Mouse (Mus musculus): Measurements from ENCODE around the gene Vipr2. TPM values are rescaled to one million over a fixed set of nuclear protein-coding genes. Genes with fewer than 3 reads are reported as not detected.

The Vipr2 gene
- polyA plus RNA-seq, 1 experiment from 2014 or later, result 2.7 TPM

DNA sequence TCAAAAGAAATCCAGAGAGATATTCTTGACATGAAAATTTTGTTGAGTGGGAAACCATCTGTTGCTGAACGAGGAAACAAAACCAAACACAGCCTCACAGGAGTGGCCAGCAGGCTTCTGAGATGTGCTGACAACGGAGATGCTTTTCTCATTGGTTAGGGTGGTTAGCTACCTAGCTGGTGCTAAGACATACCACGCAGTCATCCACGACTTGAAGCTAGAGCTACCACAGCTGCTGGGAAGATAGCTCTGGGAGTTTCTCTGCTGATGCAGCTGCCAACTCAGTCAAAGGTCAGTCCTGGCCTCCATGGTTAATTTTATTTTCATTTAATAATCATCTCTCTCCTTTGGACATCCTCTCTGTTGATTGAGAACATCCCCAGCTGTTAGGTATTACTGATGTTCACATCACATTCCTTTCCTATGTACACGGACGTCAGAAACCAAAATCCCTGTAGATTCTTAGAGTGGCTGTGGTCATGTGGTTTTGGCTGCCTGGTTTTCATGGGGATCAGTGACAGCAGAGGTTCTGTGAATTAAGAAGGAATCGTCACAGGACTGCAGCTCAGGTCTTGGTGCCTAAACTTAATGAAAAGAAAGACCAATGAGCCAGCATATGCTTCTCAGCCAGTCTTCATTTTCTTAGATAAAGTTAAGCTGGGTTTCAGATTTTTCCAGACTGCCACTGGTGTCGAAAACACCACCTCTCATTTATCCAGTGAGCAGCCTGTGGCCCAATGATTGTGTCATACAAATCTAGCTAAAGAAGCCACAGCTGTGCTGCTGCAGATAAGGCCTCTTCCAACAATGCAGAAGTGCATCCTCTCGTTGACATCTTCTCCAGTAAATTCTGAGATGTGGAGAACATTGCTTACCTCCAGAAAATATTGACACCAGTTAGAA, 32.2 kb downstream of the Vipr2 start:
- H3K4me3 ChIP-seq, result no peak overlapping the region
- ATAC-seq (ENCODE audit: insufficient number of reproducible peaks, low FRiP score, low TSS enrichment, low read depth), result no peak
- H3K9me3 ChIP-seq, result no peaks in the 10 kb centered on the region
- no peak overlapping the region for H3K9ac ChIP-seq
- H3K4me1 ChIP-seq, result no peaks in the 10 kb centered on the region
- H3K27ac ChIP-seq, result no peak overlapping the region
- 70% methylated on average over 9 of the region's 9 CpGs for WGBS
- no peak overlapping the region for H3K4me2 ChIP-seq
- H3K27me3 ChIP-seq, result no peaks in the 10 kb centered on the region
- H3K36me3 ChIP-seq, result no peaks in the 10 kb centered on the region

DNA sequence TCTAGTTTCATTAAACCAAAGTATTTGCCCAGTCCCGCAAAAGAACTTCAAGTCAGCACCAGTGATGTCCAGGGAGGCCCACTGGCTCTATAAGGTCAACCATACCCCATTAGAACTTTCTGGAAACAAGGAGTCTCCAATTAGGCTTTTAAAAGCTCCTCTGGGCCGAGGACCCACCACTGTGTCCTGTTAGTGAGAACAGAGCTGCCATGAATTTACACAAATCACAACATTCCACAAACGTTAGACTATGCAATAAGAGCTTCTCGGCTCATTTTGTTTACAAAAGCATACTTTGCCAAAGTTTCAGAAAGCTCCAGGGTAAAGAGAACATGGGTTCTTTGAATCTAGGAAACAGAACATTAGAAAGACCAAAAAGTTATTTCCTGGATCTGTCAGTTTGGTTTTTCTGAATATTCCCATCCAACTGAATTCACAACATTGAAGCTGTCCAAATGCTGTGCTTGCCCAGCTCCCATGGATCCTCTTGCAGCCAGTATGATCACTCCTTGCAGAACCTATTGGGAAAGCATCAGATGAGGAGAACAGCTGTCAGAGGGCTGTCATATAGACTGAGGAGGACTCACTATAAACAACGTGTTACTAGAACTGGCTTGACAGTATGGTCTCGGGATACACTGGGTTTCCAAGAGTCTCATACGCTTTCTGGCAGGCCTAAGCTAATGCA, 33.6 kb downstream of the Vipr2 start:
- no peak overlapping the region for H3K4me2 ChIP-seq
- no peak for ATAC-seq (ENCODE audit: insufficient number of reproducible peaks, low FRiP score, low TSS enrichment, low read depth)
- H3K9me3 ChIP-seq, result no peaks in the 10 kb centered on the region
- H3K4me3 ChIP-seq, result no peak overlapping the region
- H3K9ac ChIP-seq, result no peak overlapping the region
- H3K27ac ChIP-seq, result no peak overlapping the region
- no peaks in the 10 kb centered on the region for H3K27me3 ChIP-seq
- no peaks in the 10 kb centered on the region for H3K36me3 ChIP-seq
- 71% methylated on average over 7 of the region's 7 CpGs for WGBS
- H3K4me1 ChIP-seq, result no peaks in the 10 kb centered on the region

GRCm38 (mm10) chr12:116115781-116116180, 38.3 kb downstream of the Vipr2 start:
- no peaks in the 10 kb centered on the region for H3K9me3 ChIP-seq
- H3K4me2 ChIP-seq, result no peak overlapping the region
- H3K27me3 ChIP-seq, result no peaks in the 10 kb centered on the region
- no peak overlapping the region for H3K4me3 ChIP-seq
- no peak for ATAC-seq (ENCODE audit: insufficient number of reproducible peaks, low FRiP score, low TSS enrichment, low read depth)
- no peaks in the 10 kb centered on the region for H3K36me3 ChIP-seq
- H3K4me1 ChIP-seq, result no peaks in the 10 kb centered on the region
- H3K9ac ChIP-seq, result no peak overlapping the region
- WGBS, result 80% methylated on average over 2 of the region's 2 CpGs
- no peak overlapping the region for H3K27ac ChIP-seq

- Histone ChIP-seq H3K27ac (no peak overlapping the region), H3K4me3 (no peak overlapping the region), H3K4me2 (no peak overlapping the region), H3K4me1 (no peaks in the 10 kb centered on the region), H3K36me3 (no peaks in the 10 kb centered on the region), H3K27me3 (no peaks in the 10 kb centered on the region), H3K9ac (no peak overlapping the region), H3K9me3 (no peaks in the 10 kb centered on the region)
- no peak for ATAC-seq (ENCODE audit: insufficient number of reproducible peaks, low FRiP score, low TSS enrichment, low read depth)
- WGBS, result 88% methylated on average over 5 of the region's 5 CpGs
Observed at GRCm38 (mm10) chr12:116116455-116116854, 38.9 kb downstream of the Vipr2 start.

GRCm38 (mm10) chr12:116117352-116117929, 39.9 kb downstream of the Vipr2 start:
- Histone ChIP-seq H3K4me1 (no peaks in the 10 kb centered on the region), H3K9me3 (no peaks in the 10 kb centered on the region), H3K36me3 (no peaks in the 10 kb centered on the region), H3K4me3 (no peak overlapping the region), H3K27ac (no peak overlapping the region), H3K9ac (no peak overlapping the region), H3K27me3 (no peaks in the 10 kb centered on the region), H3K4me2 (no peak overlapping the region)
- no peak for ATAC-seq (ENCODE audit: insufficient number of reproducible peaks, low FRiP score, low TSS enrichment, low read depth)
- 74% methylated on average over 5 of the region's 5 CpGs for WGBS

GRCm38 (mm10) chr12:116119001-116119400, 41.5 kb downstream of the Vipr2 start:
- ATAC-seq (ENCODE audit: insufficient number of reproducible peaks, low FRiP score, low TSS enrichment, low read depth), result no peak
- no peak overlapping the region for H3K27ac ChIP-seq
- H3K4me3 ChIP-seq, result no peak overlapping the region
- WGBS, result 84% methylated on average over 3 of the region's 3 CpGs
- no peaks in the 10 kb centered on the region for H3K9me3 ChIP-seq
- H3K4me2 ChIP-seq, result no peak overlapping the region
- no peak overlapping the region for H3K9ac ChIP-seq
- no peaks in the 10 kb centered on the region for H3K4me1 ChIP-seq
- H3K36me3 ChIP-seq, result no peaks in the 10 kb centered on the region
- H3K27me3 ChIP-seq, result no peaks in the 10 kb centered on the region

- no peak overlapping the region for H3K27ac ChIP-seq
- no peak overlapping the region for H3K9ac ChIP-seq
- ATAC-seq (ENCODE audit: insufficient number of reproducible peaks, low FRiP score, low TSS enrichment, low read depth), result no peak
- 69% methylated on average over 3 of the region's 3 CpGs for WGBS
- H3K4me3 ChIP-seq, result no peak overlapping the region
- no peaks in the 10 kb centered on the region for H3K27me3 ChIP-seq
- H3K4me1 ChIP-seq, result no peaks in the 10 kb centered on the region
- no peaks in the 10 kb centered on the region for H3K9me3 ChIP-seq
- H3K36me3 ChIP-seq, result no peaks in the 10 kb centered on the region
- H3K4me2 ChIP-seq, result no peak overlapping the region
Observed at GRCm38 (mm10) chr12:116123786-116124185, 46.3 kb downstream of the Vipr2 start.

- peak; percentile 35; the same call in 1 of the 2 replicates for ATAC-seq (ENCODE audit: insufficient number of reproducible peaks, low FRiP score, low TSS enrichment, low read depth)
- no peak overlapping the region for H3K9ac ChIP-seq
- H3K4me2 ChIP-seq, result no peak overlapping the region
- 30% methylated on average over 7 of the region's 7 CpGs for WGBS
- no peaks in the 10 kb centered on the region for H3K9me3 ChIP-seq
- no peak overlapping the region for H3K27ac ChIP-seq
- no peak overlapping the region for H3K4me3 ChIP-seq
- H3K36me3 ChIP-seq, result no peaks in the 10 kb centered on the region
- H3K27me3 ChIP-seq, result no peaks in the 10 kb centered on the region
- H3K4me1 ChIP-seq, result 0 out of 2 replicates have a peak, but pooled peaks cover 4% of the 10 kb centered on the region
Observed at GRCm38 (mm10) chr12:116130936-116131335, 53.4 kb downstream of the Vipr2 start.

DNA sequence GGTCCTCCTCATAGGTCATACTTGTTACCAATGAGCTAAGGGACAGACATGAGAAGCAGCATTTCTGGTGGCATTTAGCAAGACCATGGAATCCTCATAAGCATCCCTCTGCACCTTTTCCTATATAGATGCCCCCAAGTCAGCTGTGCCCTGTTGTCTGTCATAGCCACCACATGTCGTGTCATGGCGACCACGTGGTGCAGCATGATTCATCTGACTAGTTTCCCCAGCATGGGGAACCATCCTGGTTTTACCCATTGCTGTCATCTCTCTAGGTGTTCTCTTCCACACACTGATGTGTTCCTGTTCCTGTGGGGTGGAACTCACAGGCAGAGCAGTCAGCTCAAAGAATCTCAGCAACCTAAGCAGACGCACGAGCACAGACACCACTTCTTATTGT, 55.4 kb downstream of the Vipr2 start:
- 0 out of 2 replicates have a peak, but pooled peaks cover 4% of the 10 kb centered on the region for H3K4me1 ChIP-seq
- WGBS, result 87% methylated on average over 5 of the region's 5 CpGs
- no peaks in the 10 kb centered on the region for H3K36me3 ChIP-seq
- H3K27ac ChIP-seq, result no peak overlapping the region
- H3K4me3 ChIP-seq, result no peak overlapping the region
- H3K9ac ChIP-seq, result no peak overlapping the region
- H3K9me3 ChIP-seq, result no peaks in the 10 kb centered on the region
- ATAC-seq (ENCODE audit: insufficient number of reproducible peaks, low FRiP score, low TSS enrichment, low read depth), result no peak
- no peak overlapping the region for H3K4me2 ChIP-seq
- no peaks in the 10 kb centered on the region for H3K27me3 ChIP-seq

GRCm38 (mm10) chr12:116135906-116136305, 58.4 kb downstream of the Vipr2 start:
- Histone ChIP-seq H3K4me1 (0 out of 2 replicates have a peak, but pooled peaks cover 3% of the 10 kb centered on the region), H3K9me3 (no peaks in the 10 kb centered on the region), H3K4me3 (no peak overlapping the region), H3K4me2 (no peak overlapping the region), H3K27me3 (no peaks in the 10 kb centered on the region), H3K27ac (no peak overlapping the region), H3K9ac (no peak overlapping the region), H3K36me3 (no peaks in the 10 kb centered on the region)
- ATAC-seq (ENCODE audit: insufficient number of reproducible peaks, low FRiP score, low TSS enrichment, low read depth), result no peak
- 90% methylated on average over 4 of the region's 4 CpGs for WGBS

DNA sequence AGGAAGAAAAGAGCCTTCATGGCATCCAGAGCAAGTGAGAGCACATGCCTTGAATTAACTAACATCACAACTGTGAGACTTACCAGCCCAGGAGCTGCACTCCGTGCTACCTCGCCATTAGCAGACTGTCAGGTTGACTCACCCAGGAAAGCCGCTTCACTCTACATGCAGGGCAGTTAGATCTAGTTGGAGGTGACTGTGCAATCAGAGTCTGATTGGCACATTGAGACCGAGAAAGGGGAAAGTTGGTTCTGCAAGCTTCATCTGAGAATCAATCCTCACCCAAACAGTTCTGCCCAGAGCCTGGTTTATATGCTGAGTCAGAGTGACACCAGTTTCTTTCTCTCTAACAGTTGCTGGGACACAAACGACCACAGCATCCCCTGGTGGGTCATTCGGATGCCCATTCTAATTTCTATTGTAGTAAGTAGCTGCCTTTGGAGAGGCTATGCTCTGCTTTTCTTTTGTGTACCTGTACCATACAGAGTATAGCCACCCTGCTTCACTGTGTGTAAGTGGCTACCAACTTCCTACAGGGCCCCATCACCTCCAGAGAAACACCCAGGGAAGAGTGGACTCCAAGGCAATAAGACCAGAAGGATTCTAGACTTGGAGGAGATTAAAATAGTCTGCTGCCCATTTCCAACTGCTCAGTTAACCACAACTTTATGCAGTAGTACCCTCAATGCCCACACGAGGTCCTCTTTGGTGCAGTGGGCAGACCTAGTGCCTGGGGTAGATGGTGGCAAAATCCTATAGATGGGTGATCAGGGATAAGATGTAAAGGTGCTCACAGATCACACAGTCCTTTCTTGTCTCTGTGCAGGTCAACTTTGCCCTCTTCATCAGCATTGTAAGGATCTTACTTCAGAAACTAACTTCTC, 61.0 kb downstream of the Vipr2 start:
- no peaks in the 10 kb centered on the region for H3K27me3 ChIP-seq
- no peak overlapping the region for H3K4me2 ChIP-seq
- H3K36me3 ChIP-seq, result no peaks in the 10 kb centered on the region
- no peak overlapping the region for H3K9ac ChIP-seq
- no peaks in the 10 kb centered on the region for H3K4me1 ChIP-seq
- no peak overlapping the region for H3K4me3 ChIP-seq
- H3K9me3 ChIP-seq, result no peaks in the 10 kb centered on the region
- ATAC-seq (ENCODE audit: insufficient number of reproducible peaks, low FRiP score, low TSS enrichment, low read depth), result no peak
- 69% methylated on average over 7 of the region's 7 CpGs for WGBS
- no peak overlapping the region for H3K27ac ChIP-seq
